Mouse (Mus musculus) layer of hippocampus, adult 9-11 months (tissue): ENCODE results near the gene Gpr179.

Experiments
- DNase-seq: peaks from one replicate; pipeline ENCODE4 v3.0.0; 2022

Gpr179 gene

DNA sequence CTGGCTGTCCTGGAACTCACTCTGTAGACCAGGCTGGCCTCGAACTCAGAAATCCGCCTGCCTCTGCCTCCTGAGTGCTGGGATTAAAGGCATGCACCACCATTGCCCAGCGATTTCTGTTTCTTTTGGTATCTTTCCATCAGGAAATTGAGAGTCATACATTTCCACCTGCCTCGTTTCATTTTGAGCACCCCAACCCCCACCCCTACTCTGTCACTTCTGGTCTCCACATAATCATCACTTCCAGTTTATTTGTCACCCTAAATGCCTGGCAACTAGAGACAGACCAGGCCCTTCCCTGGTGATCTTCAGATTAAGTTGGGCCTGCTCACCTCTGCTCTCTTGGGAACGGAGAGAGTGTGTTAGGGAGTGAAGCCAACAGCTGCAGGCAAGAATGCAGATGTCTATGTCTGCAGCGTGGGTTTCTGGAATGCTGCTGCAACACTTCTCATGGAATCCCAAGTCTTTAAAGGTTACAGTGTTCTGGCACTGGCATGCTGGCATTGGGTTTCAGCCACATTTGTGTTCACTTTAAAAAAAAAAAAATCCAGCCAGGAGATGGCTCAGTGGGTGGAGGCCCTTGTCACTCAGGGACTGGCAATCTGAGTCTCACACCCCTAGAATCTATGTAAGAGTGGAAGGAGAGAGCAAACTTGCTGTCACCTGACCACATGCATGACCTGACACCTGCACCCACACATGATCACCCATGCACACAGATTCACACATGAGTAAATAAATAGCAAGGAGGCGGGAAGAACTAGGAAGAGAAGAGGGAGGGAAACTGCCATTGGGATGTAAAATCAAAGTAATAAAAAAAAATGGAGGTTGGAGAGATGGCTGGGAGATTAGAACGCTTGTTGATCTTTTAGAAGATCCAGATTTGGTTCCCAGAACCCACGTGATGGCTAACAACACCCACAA is 65.8 kb downstream of the Gpr179 start:
- DNase-seq = no peak

DNA sequence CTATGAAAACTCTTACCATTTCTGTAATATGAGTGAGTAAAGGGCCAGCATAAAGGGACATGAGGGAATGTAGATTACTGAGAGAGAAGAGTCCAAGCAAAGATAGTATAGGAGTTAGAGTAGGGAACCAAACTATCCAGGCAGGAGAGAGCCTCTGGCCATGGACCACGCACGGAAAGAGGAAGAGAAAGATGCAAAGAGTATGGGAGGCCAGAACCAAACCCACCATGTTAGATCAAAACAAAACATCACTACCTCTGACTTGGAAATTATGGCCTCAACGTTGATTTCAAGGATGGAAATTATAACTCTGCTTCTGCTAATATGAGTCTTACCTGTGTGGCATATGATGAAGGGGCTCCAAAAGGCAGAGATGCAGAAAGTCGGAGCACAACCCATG is 67.0 kb downstream of the Gpr179 start:
- DNase-seq = no peak

DNA sequence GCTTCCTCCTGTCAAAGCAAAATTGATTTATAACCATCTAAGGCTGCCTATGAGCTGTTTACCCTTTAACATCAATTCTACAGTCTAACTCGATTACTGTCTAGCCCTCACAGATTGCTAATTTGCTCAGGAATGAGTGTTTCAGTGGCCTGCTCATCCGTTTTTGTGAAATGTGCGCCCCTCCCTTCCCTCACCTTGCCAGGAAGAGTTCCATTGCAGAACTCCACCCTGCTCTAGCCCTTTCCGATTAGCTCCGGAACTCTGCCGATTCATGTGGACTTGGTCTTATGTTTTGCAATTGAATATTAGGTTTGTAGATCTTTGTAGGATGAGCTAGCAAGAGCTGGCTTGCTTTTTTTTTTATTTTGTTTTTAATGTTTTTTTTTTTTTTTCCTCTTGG is 69.7 kb downstream of the Gpr179 start:
- no peak for DNase-seq
